Mouse (Mus musculus): Measurements from ENCODE around the gene Pbld1.
"Not testable (repeated sequence)": the region's sequence is repeated elsewhere in the genome, so short reads cannot be mapped to it uniquely, and the experiment has no call there.

The Pbld1 gene

GRCm38 (mm10) chr10:63039867-63040628, 19.9 kb upstream of the Pbld1 start:
- no peak for DNase-seq (ENCODE audit: low spot score in 2 of 2)

- no peak for DNase-seq (ENCODE audit: low spot score in 2 of 2)
Observed at GRCm38 (mm10) chr10:63043154-63043553, 16.8 kb upstream of the Pbld1 start.

GRCm38 (mm10) chr10:63047751-63048150, 12.2 kb upstream of the Pbld1 start:
- DNase-seq (ENCODE audit: low spot score in 2 of 2): no peak

GRCm38 (mm10) chr10:63049106-63049505, 10.9 kb upstream of the Pbld1 start:
- no peak for DNase-seq (ENCODE audit: low spot score in 2 of 2)

- no peak for DNase-seq (ENCODE audit: low spot score in 2 of 2)
Observed at GRCm38 (mm10) chr10:63051267-63051666, 8.7 kb upstream of the Pbld1 start.

GRCm38 (mm10) chr10:63052011-63052410, 8.0 kb upstream of the Pbld1 start:
- no peak for DNase-seq (ENCODE audit: low spot score in 2 of 2)

GRCm38 (mm10) chr10:63053007-63053406, 7.0 kb upstream of the Pbld1 start:
- no peak for DNase-seq (ENCODE audit: low spot score in 2 of 2)

- not testable (repeated sequence) for DNase-seq (ENCODE audit: low spot score in 2 of 2)
Observed at GRCm38 (mm10) chr10:63054071-63054470, 5.9 kb upstream of the Pbld1 start.

GRCm38 (mm10) chr10:63054586-63054985, 5.4 kb upstream of the Pbld1 start:
- no peak for DNase-seq (ENCODE audit: low spot score in 2 of 2)

- no peak for DNase-seq (ENCODE audit: low spot score in 2 of 2)
Observed at GRCm38 (mm10) chr10:63056966-63057750, 2.8 kb upstream of the Pbld1 start.

- DNase-seq (ENCODE audit: low spot score in 2 of 2): no peak
Observed at GRCm38 (mm10) chr10:63060406-63060805, 444 bp downstream of the Pbld1 start.

- no peak for DNase-seq (ENCODE audit: low spot score in 2 of 2)
Observed at GRCm38 (mm10) chr10:63061266-63061665, 1.3 kb downstream of the Pbld1 start.

- DNase-seq (ENCODE audit: low spot score in 2 of 2): no peak
Observed at GRCm38 (mm10) chr10:63062696-63063095, 2.7 kb downstream of the Pbld1 start.

- DNase-seq (ENCODE audit: low spot score in 2 of 2): no peak
Observed at GRCm38 (mm10) chr10:63063365-63063764, 3.4 kb downstream of the Pbld1 start.

- DNase-seq (ENCODE audit: low spot score in 2 of 2): no peak
Observed at GRCm38 (mm10) chr10:63064516-63064915, 4.6 kb downstream of the Pbld1 start.

GRCm38 (mm10) chr10:63065561-63065960, 5.6 kb downstream of the Pbld1 start:
- no peak for DNase-seq (ENCODE audit: low spot score in 2 of 2)

- DNase-seq (ENCODE audit: low spot score in 2 of 2): peak; percentile 67 to 70
Observed at GRCm38 (mm10) chr10:63065988-63066387, 6.0 kb downstream of the Pbld1 start.

GRCm38 (mm10) chr10:63086304-63086703, 26.3 kb downstream of the Pbld1 start:
- no peak for DNase-seq (ENCODE audit: low spot score in 2 of 2)

- DNase-seq (ENCODE audit: low spot score in 2 of 2): no peak
Observed at GRCm38 (mm10) chr10:63089103-63089757, 29.3 kb downstream of the Pbld1 start.

GRCm38 (mm10) chr10:63089758-63090571, 30.0 kb downstream of the Pbld1 start:
- no peak for DNase-seq (ENCODE audit: low spot score in 2 of 2)

GRCm38 (mm10) chr10:63091915-63092314, 32.0 kb downstream of the Pbld1 start:
- no peak for DNase-seq (ENCODE audit: low spot score in 2 of 2)

Measured in frontal cortex, postnatal 25 days (tissue).